Mouse (Mus musculus): ENCODE results near the gene Ppp1r12c.
A peak's percentile ranks its signal among the peaks of the same experiment; 100 is the strongest.

DNA sequence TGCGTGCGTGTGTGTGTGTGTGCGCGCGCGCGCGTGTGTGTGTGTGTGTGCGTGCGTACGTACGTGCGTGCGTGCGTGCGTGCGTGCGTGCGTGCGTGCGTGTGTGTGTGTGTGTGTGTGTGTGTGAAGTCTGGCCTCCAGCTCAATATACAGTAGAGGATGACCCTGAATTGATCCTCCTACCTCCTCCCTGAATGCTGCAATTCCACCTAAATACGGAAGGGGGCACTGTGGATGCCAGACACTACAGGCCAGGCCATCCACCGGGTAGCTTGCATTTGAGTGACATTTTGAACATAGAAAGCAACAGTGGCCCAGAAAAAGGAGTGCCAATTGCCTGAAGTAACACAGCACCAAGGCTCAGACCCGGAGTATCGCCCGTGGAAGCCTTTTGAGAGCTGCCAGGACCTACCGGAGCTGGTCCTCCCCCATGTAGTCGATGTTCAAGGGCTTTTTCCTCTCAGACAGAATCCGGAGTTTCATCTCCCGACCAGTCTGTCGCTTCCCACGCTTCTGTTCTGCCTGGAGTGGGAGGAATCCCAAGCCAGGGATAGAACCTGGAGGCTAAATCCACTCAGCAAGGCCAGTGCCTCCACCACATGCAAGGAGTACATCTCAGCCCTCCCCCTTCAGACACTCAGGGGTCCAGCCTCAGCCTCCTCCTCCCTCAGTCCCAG lies 6.7 kb upstream of the Ppp1r12c start:
- peak; percentile 54 for TF ChIP-seq CTCF (IDR thresholded peaks at IDR 0.05)
- no peak for TF ChIP-seq EP300 (IDR thresholded peaks at IDR 0.05)
